Mouse (Mus musculus) small intestine, adult 2 months (tissue): ENCODE measurements around the gene Rtn3. TPM values are rescaled to one million over a fixed set of nuclear protein-coding genes. Genes with fewer than 3 reads are reported as not detected.
"Not testable (repeated sequence)": the region's sequence is repeated elsewhere in the genome, so short reads cannot be mapped to it uniquely, and the experiment has no call there.

ENCODE experiments used
- H3K27ac ChIP-seq: fragments of 200-500 bp; 2 replicates; pipeline ENCODE4 v1.5.1; 2012; ENCODE audit warnings: low read depth, low read length, control low read depth, inconsistent platforms; ENCODE audit not compliant: insufficient read depth
- H3K27me3 ChIP-seq: fragments of 200-500 bp; 2 replicates; pipeline ENCODE4 v1.6.1; 2012; ENCODE audit warnings: mild to moderate bottlenecking, moderate library complexity, low read length, inconsistent platforms; ENCODE audit not compliant: control insufficient read depth, insufficient read depth
- H3K36me3 ChIP-seq: fragments of 200-500 bp; 2 replicates; pipeline ENCODE4 v1.6.1; 2012; ENCODE audit warnings: mild to moderate bottlenecking, low read length, control low read depth, inconsistent platforms; ENCODE audit not compliant: control insufficient read depth, insufficient read depth
- H3K4me1 ChIP-seq: fragments of 200-500 bp; 2 replicates; pipeline ENCODE4 v1.6.1; 2012; ENCODE audit warnings: low read length, inconsistent platforms, mixed read lengths; ENCODE audit not compliant: control insufficient read depth, insufficient read depth, insufficient read length
- H3K4me3 ChIP-seq: fragments of 200-500 bp; 2 replicates; pipeline ENCODE4 v1.5.1; 2012; ENCODE audit warnings: low read depth, mild to moderate bottlenecking, control low read depth, inconsistent platforms, low read length, moderate library complexity
- CTCF ChIP-seq: fragments of 200-500 bp; IDR thresholded peaks from 2 replicates; pipeline ENCODE4 v1.5.1; 2012; ENCODE audit warnings: low read depth, mild to moderate bottlenecking, control low read depth, inconsistent platforms, low read length, moderate library complexity, mixed read lengths; ENCODE audit not compliant: insufficient replicate concordance, insufficient read length; ENCODE audit errors: extremely low read depth
- POLR2A ChIP-seq: fragments of 200-500 bp; IDR thresholded peaks from 2 replicates; pipeline ENCODE4 v1.6.1; 2012; ENCODE audit warnings: low read depth, mild to moderate bottlenecking, control low read depth, inconsistent platforms, low read length, moderate library complexity
- WGBS: fragments of 180-500 bp; shearing (Covaris S2); methylation state at CpG from one replicate; pipeline ENCODE4 v1.1.7; 2018; 5-methylcytosine and 5-hydroxymethylcytosine counted together
- polyA plus RNA-seq: library from polyadenylated mRNA; depleted of rRNA; stranded (reverse); fragments of >200 nt; gene quantifications from 2 replicates; pipeline ENCODE4 v1.2.3, GENCODE M21; 2012

Gene Rtn3
- polyA plus RNA-seq, 1 experiment = 95.6 TPM

DNA sequence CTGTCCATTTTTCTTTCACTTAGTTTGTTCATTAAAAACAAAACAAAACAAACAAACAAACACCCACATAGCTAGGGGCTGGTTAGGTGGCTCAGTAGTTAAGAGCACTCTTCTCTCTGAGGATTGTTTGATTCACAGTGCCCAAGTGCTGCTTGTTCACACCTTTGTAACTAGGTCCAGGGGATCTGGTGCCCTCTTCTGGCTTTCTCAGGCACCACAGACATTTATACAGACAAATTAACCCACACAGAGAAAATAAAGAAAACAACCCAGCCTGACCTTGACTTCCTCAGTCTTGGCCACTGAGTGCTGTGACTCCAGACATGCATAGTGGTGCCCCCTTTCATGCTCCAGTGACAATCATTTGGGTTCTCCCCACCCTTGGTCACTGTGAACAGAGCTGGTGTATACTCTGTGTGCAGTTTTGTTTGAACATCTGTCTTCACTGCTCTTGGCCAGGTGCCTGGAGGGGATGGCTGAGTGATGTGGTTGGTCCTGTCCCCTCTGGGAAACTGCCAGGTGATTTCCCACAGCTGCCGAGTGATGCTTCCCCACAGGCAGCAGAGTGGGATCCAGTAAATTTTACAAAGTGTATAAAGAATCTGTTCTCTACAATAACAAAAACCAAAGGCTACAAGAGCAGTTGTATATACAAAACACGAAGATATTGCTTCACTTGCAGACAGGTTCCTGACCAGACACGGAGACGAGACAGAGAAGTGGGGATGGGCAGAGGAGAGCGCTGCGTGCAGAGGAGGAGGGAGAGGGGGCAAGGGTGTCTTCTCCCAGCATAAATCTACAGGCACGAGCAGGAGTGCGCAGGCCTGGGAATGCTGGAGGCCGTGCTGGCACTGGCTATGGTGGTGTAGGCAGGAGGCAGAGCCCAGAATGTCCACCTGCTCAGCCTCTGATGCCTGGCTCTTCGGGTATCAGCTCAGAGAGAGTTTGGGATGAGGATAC, 85.9 kb downstream of the Rtn3 start:
- not testable (repeated sequence) for H3K27me3 ChIP-seq, H3K4me3 ChIP-seq, H3K4me1 ChIP-seq, H3K36me3 ChIP-seq, H3K27ac ChIP-seq
- peak; percentile 29; the same call in 1 of the 2 replicates for TF ChIP-seq CTCF
- 72% methylated on average over 10 of the region's 10 CpGs for WGBS

DNA sequence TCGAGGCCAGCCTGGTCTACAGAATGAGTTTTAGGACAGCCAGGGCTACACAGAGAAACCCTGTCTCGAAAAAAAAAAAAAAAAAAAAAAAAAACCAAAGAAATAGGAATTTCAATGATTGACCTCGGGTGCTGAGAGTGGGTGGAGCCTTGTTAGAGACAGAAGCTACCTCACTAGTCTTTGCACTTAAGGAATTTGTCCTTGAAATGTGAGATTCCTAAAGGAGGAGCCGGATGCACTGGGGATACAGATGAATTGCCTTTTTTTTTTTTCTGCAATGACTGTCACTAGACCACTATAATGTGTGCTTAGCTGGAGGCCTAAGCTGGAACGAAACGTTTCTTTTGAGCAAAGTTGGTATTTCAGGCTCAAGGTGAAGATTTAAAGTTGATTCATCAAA, 94.6 kb downstream of the Rtn3 start:
- Histone ChIP-seq H3K27me3 (no peaks in the 10 kb centered on the region), H3K4me3 (no peak overlapping the region), H3K4me1 (no peaks in the 10 kb centered on the region), H3K36me3 (no peaks in the 10 kb centered on the region), H3K27ac (no peak overlapping the region)
- TF ChIP-seq CTCF (no peak), POLR2A (no peak)
- 85% methylated on average over 6 of the region's 6 CpGs for WGBS

DNA sequence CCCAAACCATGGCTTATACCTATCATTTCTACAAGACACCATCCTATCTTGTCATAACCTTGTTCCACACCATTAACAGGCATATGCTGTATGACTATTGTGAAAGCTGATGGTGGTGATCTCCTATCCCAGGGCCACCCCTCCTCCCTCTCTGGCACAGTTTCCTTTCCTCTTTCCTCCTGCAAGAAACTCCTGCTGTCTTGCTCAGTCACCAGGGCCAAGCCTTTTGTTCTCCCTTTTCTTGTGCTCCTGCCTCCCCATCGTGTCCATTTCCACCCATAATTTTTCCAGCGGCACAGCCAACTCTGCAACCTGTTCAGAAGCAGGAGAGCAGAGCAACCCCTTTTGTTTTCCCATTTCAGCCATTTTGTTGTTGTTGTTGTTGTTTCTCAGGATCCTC, 97.0 kb downstream of the Rtn3 start:
- WGBS = 80% methylated on average over 2 of the region's 2 CpGs
- H3K36me3 ChIP-seq = no peaks in the 10 kb centered on the region

DNA sequence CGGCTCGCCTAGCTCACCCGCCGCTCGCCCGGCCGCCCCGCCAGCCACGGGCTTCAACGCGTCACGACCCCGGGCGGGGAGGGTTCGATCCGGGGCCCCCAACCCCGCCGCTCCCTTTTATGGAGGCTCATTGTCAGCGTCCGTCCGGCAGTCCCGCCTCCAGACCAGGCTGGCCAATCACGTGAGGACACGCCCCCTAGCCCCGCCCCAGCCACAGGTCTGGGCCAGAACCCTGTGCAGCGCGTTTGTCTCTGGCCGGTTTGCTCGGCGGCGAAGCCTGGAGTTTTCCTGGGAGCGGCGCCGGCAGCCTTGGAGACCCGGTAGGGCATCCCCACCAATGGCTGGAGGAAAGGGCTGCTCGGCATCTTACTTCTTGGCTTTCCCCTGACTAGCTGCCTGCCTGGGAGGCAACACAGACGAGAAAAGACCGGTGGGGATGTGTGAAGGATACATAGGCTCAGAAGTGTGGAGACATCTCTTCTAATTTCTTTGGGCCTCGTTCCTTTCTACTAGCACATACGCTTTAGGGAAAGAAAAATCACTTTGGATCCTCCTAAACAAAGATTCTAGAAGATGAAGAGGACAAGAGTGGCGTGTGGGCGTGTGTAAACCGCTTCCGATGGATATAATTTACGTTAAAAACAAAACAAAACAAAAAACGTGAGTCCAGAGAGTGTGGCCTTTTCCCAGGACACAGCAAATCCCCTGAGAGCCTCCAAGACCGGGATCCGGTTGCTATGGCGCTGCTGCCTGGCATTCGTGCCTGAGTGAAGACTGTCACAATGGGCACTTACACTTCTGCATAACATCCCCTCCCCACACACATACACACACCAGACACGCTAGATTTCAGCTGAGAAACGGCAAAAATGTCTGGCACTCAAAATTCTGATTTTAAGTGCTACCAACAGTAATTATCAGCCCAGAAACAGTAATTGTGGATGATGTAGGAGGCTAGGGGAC, 99.9 kb downstream of the Rtn3 start, which contains the start of gene Spindoc:
Gene Spindoc (minus strand): TSS at position 92 of the 963 bp plus-strand sequence.
- peak within 1 kb of the TSS; percentile 64 for H3K27ac ChIP-seq
- no peaks in the 10 kb centered on the region for H3K36me3 ChIP-seq
- TF ChIP-seq CTCF (no peak), POLR2A (peak; percentile 90)
- WGBS = 3% methylated on average over 52 of the region's 52 CpGs
- H3K4me1 ChIP-seq = peaks cover 6% of the 10 kb centered on the region; the same call in 1 of the 2 replicates
- H3K4me3 ChIP-seq = peak within 1 kb of the TSS; percentile 98
- no peaks in the 10 kb centered on the region for H3K27me3 ChIP-seq

More for the DNA sequence above, 97.0 kb downstream of the Rtn3 start:
- Histone ChIP-seq H3K4me3 (no peak overlapping the region), H3K27me3 (no peaks in the 10 kb centered on the region), H3K27ac (no peak overlapping the region), H3K4me1 (peaks cover 6% of the 10 kb centered on the region; the same call in 1 of the 2 replicates)
- no peak for TF ChIP-seq POLR2A
- no peak for TF ChIP-seq CTCF

DNA sequence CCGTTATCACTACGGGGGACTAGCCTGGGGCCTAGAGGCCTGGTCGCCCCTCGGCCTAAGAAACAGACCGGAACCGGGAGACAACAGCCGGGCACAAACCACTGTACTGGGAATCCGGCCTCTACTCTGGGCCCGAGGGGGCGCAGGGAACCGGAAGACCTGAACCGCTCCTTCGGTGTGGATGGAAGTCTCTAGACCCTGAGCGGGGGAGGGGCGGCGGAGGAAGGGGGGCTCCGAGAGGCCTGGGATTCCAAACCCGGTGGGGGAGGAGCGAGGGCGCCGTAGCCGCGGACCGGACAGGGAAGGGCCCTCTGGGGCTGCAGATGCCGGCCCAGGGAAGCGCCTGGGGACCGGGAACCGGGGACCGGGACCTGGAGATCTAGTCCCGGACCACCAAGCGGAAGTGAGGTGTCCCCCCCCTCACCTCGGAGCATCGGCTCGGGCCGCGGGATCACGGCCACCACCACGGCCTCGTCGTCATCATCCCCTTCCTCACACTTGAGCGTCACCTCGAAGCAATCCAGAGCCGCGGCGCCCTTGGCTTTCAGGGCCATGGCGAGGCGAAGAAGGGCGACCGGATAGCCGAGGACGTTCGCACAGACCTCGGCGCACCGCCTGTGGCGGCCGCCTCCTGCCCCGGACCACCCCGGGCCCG, 100.7 kb downstream of the Rtn3 start:
- Histone ChIP-seq H3K36me3 (no peaks in the 10 kb centered on the region), H3K27me3 (no peaks in the 10 kb centered on the region), H3K4me1 (peaks cover 6% of the 10 kb centered on the region; the same call in 1 of the 2 replicates), H3K4me3 (peak overlapping the region; percentile 98), H3K27ac (peak overlapping the region; percentile 64)
- under 1% methylated on average over 59 of the region's 60 CpGs for WGBS
- TF ChIP-seq CTCF (no peak), POLR2A (no peak)

DNA sequence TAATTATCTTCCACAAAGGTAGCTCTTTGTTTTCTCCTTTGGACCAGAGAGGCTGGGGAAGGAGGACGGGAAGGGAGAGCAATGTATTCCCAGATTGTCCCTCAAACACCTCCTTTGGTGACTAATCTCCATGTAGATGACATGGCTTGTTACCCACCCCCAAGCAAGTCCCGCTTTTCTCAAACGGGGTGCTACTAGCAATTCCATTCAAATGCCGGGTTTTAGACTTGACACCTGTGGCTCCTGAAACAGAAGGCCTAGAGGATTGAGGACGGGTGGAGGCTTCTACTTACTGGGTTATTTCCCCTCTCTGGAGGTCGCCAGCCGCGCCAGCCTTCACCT, 101.2 kb downstream of the Rtn3 start:
- Histone ChIP-seq H3K36me3 (no peaks in the 10 kb centered on the region), H3K27me3 (no peaks in the 10 kb centered on the region), H3K27ac (0 out of 2 replicates have a peak overlapping the region, but pooled peaks have one; percentile 27), H3K4me1 (peaks cover 6% of the 10 kb centered on the region; the same call in 1 of the 2 replicates), H3K4me3 (peak overlapping the region; percentile 98)
- 10% methylated on average over 8 of the region's 8 CpGs for WGBS
- no peak for TF ChIP-seq CTCF
- TF ChIP-seq POLR2A = no peak
